Mouse (Mus musculus) T-helper 1 cell (primary cell): ENCODE data around the gene Taok1.

Experiments used
- in situ Hi-C: fragments of 300-600 bp; cut with MboI, MseI; formaldehyde crosslinking; loops from one replicate; pipeline ENCODE4 v1.15.1; 2025; ENCODE audit warnings: high pct_unique_total_duplicates

The Taok1 gene

DNA sequence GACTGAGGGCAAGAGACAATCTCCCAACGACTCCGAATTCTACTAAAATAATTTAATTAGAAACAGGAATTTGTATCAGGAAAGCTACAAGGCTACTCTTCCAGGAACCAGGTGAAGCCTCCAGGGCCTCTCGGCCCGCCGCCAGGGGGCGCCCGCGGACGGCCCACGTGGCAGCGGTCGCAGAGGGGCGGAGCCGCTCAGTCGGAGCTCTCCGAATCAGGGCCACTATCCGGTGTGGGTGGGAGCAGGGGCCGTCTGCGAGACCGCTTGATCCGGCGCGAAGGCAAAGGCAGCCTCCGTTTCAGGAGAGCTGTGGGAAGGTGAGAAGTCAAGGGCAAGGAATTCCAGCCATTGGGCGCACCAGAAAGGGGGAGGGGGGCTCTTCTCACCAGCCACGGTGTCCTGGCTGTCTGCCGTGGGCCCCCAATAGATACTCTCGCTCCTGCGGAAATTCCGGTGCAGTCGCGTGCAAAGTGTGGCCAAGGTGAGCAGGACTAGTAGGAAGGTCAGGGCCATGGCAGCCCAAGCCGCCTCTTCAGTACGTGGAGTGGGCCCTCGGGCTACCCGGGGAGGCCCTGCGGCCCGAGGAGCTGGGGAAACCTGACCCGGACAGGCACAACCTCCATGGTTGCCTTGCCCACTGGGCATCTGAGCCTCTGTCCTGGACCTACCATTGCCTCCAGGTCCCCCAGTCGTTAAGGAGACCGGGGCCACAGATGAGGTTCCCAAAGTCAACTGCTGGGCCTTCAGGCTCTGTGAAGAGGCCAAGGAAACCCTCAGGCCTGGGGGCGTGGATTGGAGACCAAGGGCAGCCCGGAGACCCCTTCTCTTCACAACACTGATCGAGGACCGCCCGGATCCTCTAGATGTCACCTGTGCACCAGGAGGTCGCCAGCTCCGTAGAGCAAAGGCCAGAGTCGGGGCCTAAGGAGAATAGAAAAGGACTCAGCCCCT is 99.3 kb downstream of the Taok1 start:
- in situ Hi-C loops, result no loop called here

DNA sequence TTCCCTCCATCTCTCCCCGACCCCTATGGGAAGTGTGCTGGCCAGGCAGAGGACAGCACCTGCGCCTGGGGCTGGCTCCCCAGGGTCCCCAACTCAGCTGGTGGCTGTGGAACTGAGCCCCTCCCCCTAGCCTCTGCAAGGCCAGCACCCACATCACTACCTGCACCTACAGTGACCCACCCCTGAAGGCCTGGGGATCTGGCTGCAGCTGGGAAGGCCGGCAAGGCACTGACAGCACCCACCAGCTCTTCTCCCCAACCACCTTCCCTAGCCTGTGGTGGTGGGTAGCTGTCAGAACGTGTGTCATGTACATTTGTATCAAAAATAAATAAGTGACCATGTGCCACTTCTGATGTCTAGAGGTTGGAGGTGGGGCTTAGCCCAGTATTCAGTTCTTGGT is 100.2 kb downstream of the Taok1 start:
- in situ Hi-C loops, result no loop called here

DNA sequence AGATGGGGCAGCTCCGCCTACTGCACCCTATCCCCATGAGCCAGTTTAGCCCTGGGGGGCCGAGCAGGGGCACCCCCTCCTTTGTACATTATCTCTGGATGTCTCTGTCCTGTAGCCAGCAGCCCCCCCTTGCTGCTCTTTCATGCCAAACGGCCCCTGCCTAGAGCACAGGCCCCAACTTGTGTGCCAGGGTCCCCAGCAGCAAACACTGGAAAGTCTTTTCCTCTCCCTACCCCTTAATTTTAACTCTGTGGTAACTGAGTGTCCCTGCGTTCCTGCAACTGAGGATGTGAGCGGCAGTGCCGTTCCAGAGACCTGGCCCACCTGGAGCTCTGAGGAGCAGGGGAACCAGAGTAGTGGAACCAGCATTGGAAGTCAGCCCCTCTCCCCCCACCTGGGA is 100.7 kb downstream of the Taok1 start:
- in situ Hi-C loops, result no loop called here

DNA sequence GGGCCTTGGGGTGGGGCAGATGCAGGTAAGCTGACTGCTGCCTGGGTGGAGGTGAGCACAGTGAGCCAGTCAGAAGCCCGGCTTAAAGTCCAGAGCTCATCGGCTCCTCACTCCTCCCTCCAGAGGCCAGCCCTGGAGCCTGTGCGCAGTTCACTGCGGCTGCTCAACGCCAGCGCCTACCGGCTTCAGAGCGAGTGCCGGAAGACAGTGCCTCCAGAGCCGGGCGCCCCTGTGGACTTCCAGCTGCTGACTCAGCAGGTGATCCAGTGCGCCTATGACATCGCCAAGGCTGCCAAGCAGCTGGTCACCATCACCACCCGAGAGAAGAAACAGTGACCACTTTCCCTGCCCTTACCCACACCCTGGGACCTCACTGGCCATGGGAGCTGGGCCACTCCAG is 101.3 kb downstream of the Taok1 start:
- in situ Hi-C loops, result no loop called here

DNA sequence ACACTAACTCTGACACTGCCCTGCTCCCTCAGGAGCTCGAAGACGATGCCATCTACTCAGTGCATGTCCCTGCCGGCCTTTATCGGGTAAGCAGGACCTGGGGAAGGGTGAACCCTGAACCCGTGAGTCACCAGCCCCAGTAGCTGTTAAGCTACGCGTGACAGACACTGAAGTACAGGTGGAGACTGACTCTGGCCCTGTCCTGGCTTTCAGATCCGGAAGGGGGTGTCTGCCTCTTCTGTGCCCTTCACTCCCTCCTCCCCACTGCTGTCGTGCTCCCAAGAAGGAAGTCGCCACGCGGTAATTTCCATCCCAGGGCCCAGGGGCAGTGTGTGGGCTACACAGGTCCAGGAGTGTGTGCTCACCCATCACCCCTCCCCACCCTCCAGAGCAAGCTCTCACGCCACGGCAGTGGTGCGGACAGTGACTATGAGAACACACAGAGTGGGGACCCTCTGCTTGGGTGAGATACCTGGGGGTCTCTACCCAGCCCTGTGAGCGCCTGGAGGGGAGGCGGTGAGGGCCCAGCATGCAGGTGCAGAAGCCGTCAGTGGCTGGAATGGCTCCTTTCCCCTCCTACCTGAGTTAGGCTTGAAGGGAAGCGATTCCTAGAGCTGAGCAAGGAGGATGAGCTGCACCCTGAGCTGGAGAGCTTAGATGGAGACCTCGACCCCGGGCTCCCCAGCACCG is 102.2 kb downstream of the Taok1 start:
- in situ Hi-C loops, result no loop called here

DNA sequence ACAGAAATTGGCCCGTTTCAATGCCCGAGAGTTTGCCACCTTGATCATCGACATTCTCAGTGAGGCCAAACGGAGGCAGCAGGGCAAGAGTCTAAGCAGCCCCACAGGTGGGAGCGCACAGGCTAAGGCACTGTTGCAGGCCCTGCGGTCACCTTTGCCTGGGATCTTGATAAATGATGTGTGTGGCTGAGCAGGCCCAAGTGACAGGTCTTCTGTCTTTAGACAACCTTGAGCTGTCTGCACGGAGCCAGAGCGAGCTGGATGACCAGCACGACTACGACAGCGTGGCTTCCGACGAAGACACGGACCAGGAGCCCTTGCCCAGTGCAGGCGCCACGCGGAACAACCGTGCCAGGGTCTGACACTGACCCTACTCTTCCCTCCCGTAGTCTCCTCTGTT is 103.2 kb downstream of the Taok1 start:
- in situ Hi-C loops, result no loop called here

DNA sequence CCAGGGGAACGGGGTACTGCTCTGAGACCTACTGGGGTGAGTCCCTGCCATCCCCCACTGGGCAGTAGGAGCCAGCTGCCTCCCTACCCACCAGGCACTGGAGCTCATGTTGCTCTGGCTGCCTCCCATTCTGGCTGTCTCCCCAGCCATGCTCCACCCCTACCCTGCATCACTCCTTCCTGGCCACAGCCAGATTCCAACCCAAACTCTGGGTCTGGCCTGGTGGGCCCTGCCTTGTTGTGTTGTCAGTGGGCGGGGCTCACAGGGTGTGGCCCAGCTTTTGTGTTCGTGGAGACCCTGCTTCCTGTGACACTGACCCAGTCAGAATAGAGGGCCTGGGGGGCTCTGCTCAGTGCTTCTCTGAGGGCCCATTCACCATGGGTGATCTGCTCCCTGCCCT is 104.1 kb downstream of the Taok1 start:
- in situ Hi-C loops, result no loop called here

DNA sequence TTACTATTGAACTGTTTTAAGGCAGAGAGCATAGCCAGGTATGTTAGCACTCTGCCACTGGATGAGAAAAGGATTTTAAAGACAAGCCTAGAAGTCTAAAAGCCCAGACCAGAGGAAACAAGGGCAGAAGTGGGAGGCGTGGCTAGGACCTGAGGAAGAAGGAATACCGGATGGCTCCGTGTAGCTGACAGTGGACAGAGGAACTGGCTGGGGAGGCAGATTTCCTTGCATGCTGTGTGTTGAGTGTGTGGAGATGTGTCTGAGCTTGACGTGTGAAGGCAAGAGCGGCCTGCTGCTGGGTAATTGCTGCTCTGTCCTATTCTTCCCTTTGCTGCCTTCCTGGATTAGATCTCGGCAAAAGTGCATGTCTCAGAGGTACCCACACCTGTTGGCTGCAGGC is 105.1 kb downstream of the Taok1 start:
- in situ Hi-C loops, result no loop called here

DNA sequence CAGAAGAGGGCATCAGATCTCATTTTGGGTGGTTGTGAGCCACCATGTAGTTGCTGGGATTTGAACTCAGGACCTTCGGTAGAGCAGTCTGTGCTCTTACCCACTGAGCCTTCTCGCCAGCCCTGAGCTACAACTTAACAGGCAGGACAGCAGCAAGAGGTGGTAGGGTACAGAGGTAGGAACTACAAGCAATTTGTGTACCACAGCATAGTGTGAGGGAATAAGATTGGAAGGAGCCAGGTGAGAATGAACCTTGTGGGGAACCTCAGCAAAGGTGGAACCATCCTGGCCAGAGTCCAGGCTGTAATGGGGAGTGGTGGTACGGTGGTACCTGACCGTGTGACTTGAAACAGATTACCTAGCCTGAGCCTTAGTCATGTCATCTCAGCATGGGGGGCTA is 105.6 kb downstream of the Taok1 start:
- in situ Hi-C loops, result no loop called here

DNA sequence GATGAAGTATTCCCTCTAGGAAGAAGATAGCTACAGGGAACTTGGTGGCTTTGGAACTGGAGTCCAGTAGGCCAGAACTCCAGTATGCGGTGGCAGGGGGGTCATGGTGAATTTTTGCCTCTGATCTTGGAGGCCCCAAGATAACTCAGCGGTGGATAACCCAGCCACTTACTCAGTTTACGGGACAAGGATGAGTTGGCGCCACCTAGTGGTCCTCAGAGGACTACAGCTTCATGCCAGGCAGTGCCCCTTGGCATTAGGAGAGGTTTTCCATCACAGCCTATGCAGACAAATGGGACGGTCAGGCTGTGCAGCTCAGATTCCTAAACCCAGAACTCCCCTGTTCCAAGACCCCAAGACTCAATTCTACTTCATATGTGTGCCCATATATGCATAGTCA is 106.2 kb downstream of the Taok1 start:
- in situ Hi-C loops, result no loop called here

DNA sequence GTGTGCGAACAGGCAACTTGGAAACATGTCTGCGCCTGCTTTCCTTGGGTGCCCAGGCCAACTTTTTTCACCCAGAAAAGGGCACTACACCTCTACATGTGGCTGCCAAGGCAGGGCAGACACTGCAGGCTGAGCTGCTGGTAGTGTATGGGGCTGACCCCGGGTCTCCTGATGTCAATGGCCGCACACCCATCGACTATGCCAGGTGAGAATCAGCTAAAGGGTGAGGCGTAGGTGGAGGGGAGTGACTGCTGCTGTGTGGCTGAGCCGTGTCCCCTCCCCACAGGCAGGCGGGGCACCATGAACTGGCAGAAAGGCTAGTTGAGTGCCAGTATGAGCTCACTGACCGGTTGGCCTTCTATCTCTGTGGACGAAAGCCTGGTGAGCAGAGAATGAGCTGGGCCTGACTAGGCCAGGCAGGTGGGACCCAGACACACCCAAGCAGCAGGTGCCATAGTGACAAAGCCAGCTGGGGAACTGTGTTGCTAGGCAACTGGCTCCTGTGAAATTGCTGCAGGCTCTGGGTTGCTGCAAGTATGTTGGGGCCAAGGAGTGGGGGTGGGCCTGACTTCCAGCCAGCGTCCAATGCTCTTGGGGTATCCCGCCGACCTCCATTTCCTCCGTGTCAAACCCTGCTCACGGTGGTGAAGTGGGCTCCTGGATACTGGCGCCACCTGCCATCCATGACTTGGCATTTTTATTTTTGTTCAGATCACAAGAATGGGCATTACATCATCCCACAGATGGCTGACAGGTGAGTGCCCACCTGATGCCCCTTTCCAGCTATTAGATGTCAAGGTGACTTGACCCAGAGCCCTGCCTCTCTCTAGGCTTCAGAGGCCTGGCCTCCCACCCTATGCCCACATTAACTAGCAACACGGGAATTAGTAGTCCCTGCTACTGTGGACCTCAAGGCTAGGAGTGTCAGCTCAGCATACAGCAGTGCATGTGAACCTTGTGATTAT is 107.0 kb downstream of the Taok1 start:
- in situ Hi-C loops, result no loop called here

DNA sequence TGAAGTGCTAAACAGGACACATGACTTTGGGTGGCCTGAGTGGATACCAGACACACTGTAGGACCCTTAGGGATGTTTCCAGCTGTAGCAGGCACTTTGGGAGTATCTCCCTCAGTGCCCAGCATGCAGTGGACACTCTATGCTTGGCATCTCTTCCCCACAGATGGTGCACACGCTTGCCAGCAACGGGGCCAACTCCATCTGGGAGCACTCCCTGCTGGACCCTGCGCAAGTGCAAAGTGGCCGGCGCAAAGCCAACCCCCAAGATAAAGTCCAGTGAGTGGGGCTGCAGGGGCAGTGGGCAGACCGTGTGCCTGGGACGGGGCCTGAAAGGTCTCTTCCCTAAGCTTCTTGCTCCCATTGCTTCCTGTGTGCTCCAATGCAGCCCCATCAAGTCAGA is 108.3 kb downstream of the Taok1 start:
- in situ Hi-C loops, result no loop called here

DNA sequence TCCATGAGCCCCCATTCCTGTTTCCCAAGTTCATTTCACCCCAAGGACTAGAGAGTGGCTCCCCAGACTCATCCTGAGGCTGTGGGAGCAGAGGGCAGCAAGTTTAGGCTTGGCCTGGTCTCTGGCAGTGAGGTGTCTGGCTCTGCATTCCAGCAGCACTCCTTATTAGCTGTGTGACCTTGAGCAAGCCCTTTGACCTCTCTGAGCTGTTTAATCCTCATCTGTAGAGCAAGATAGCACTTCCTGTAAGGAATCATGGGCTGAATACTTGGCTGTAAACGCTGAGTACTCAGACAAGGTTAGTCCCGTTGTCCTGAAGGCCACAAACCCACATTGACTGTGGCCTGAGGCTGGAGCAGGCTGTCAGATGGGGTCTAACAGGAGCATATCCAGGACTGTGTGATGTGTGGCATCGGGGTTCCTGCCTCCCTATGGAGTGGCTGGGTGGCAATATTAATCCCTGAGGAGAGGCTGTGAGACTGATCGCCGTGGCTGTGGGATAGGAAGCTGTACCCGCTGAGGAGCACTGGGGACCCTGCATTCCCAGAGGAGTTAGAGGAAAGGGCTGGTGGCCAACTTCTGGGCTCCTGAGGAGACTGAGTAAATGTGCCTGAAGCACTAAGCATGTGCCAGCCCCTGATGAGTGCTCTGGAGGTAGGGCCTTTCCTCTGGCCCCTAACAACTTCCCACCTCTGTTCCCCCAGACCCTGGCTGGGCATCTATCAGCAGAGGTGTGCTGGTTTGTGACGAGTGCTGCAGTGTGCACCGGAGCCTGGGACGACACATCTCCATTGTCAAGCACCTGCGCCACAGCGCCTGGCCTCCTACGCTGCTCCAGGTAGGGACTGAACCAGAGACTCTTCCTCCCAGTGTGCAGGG is 109.1 kb downstream of the Taok1 start:
- in situ Hi-C loops, result no loop called here

DNA sequence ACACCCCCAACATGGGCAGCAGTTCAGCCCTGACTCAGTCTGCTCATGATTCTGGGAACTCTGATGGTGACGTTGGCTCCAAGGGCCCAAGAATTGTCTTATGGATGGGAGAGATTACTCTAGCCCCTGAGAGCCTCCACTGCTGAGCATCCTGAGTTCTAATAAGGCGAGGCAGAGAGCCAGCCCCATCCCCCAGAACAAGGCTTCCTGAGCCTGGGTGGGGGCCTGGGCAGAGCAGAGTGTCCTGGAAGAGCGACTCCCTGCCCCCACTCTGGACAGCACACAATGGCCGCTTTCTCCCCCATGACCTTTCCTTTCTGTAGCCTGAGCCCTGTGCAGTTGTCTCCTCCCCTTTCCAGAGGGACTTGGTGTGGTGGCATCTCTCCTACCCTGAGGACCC is 109.8 kb downstream of the Taok1 start:
- in situ Hi-C loops, result no loop called here

DNA sequence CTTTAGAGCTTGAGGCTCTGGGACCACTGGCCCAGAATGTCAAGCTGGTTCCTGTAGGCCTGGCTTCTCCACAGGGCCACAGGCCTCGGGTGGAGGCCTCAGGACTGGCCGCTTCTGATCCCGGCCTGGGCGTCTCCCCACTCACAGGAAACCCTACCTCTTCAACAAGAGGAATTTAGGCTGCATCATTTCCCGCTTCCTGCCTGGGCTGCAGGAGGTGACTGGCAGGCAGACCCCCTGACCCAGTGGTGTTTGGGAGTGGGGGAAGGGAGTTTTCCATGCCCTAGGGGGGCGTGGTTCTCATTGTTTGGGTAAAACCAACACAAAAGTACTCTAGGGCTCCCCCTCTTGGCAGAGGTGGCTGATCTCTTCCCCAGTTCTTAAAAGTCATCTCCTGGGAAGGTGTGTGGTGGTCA is 110.3 kb downstream of the Taok1 start:
- in situ Hi-C loops, result no loop called here

DNA sequence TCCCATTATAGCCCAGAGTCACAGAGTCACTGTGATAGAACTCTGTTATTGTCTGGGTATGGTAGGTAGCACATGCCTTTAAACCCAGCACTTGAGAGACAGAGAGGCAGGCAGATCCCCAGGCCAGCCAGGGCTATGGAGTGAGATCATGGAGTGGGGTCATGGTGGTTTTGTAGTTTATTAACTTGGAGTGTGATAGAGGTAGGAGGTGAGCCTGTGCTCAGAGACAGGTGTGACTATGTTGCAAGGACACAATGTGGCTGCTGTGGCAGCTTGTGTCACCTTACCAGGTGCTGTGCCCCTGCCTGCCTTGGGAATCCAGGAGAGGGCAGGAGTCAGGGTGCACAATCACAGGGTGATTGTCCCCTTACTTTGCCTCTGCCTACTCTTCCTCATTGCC is 112.1 kb downstream of the Taok1 start:
- in situ Hi-C loops, result no loop called here

DNA sequence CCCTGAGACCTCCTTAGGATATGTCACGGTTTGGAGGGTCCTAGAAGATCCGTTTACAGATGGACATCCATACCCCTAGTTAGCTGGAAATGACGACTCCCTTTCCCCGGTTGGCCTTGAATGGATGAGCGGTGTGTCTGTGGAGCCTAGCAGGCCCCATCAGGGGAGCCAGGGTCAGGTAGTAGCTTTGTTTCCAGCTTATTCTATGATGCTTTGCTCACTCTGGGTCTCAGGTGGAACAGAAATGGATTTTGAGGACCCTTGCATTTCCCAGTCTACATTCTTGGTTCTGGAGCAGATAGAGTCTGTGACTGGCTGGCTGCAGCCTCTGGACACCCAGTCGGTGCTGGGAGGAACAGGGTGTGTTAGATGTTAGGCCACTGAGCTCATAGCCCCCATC is 112.8 kb downstream of the Taok1 start:
- in situ Hi-C loops, result no loop called here

DNA sequence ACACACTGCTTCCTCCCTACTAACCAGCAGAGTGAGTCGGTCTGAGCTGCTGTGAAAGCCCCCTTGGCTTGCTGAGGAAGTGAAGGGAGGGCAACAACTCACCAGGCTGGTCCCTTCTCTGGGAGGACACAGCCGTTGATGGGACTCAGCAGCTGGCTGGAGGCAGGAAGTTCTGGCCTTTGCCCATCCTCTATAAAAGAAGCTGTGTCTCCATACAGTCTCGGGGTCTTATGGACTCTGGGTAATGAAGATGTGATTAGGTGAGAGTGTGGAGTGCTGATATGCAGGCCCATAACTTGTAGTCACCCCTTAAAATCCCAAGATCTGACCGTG is 113.3 kb downstream of the Taok1 start:
- in situ Hi-C loops, result no loop called here

DNA sequence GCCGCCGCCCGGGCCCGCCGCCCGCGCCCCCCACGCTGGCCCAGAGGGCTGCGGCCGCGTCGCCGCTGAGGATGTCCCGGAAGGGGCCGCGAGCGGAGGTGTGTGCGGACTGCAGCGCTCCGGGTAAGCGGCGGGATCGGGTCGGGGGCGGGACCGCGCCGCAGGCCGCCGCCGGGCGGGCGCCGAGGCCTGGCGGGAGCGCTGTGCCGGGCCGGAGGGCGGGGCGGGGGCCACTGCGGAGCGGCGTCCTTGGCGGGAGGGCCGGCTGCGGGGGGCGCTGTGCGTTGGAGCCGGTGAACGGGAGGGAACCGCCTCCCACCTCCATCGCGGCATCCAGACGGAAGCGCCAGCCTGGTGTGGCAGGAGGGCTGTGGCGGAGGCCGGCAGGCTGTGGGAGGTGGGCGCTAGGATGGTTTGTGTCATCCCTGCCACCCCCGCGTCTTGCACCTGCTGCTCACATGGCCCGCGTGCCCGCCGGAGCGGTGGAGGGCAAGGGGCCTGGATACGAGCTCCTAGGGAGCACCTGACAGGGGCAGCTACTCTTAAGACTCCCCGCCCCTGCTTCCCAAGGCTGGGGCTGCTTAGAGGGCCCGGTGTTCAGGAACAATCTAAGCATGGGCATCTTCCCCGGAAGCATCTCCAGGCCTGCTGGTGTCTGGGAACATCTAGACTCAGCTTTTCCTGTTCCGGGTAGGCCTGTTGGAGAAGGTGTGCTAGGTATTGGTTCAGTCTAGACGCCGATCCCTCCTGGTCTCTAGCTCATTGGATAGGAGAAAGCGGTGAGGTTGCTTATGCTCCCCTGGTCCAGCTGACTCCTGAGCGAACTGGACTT is 113.9 kb downstream of the Taok1 start, which contains the start of gene Git1:
Git1 (plus strand) TSS at position 51 of the 832 bp plus-strand sequence.
- in situ Hi-C loops, result no loop called here

DNA sequence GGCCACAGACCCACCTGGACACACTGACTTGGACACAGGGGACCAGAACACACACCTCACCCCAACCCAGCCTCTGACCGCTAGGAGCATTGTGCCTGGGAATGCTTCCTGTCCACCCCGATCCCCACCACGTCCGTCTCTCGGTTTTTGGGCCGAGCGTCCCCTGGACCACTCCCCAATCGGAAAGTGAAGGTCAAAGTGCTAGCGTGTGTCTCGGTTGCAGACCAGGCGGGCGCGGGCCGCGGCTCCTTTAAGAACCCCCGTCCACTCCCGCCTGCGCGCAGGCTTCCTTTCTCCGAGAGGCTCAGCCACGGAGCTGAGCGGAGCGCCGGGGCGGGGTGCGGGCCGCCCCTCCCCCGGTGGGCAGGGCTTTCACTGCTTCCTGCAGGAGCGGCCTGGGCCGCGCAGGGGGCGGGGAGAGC is 114.7 kb downstream of the Taok1 start:
- in situ Hi-C loops, result no loop called here
